Mouse (Mus musculus) cerebellum, postnatal 36 days (tissue): ENCODE measurements around the gene A530084C06Rik.

Experiments used
- DNase-seq, 2 experiments: peaks; one replicate each; pipeline ENCODE4 v3.0.0; 2021 to 2022; ENCODE audit warnings: mixed read lengths in 2 of 2

A530084C06Rik gene

GRCm38 (mm10) chr13:31558521-31559418, at the start of gene A530084C06Rik:
Gene A530084C06Rik, minus strand, starts transcription at chr13:31559333.
- peak; percentile 10 to 13 for DNase-seq

GRCm38 (mm10) chr13:31603964-31604363, 44.8 kb upstream of the A530084C06Rik start:
- DNase-seq = no peak

DNA sequence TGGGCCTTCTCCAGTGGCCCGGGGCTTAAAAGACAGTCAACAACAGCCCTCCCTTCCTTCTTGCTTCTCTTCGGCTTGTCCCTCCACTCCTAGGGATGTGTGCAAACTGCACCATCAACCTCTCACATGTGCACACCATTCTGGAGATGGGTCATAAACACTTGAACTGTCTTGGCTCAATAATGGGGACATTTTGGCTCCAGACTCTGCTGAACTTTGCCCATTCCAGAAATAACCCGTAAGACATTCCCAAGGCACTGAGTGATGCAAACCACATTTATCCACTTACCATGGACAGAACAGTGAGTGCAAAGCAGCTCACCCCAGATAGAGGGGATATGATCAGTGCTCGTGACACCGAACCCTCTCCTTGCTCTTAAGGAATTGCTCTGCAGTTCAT, 40.4 kb upstream of the A530084C06Rik start:
- DNase-seq = no peak

GRCm38 (mm10) chr13:31587341-31587740, 28.2 kb upstream of the A530084C06Rik start:
- DNase-seq = no peak

GRCm38 (mm10) chr13:31579866-31580265, 20.7 kb upstream of the A530084C06Rik start:
- no peak for DNase-seq

DNA sequence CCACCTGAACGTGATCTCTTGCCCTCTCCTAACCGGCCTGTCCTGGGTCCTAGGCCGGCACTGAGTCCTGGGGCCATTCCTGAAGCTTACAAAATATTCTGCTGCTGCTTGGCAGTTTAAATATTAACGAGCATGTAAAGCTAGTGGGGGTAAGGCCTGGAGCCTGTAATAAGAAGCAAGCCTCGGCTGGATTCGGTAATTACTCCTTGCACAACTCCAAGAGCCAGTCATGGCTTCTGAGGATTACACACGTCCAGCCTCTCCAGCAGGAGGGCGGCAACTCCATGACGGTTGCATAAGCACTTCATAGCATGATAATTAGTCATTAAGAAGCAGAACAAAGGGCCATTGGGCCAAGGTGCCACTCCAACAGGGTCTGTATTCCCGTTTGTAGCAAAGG, 19.3 kb upstream of the A530084C06Rik start:
- DNase-seq = no peak

DNA sequence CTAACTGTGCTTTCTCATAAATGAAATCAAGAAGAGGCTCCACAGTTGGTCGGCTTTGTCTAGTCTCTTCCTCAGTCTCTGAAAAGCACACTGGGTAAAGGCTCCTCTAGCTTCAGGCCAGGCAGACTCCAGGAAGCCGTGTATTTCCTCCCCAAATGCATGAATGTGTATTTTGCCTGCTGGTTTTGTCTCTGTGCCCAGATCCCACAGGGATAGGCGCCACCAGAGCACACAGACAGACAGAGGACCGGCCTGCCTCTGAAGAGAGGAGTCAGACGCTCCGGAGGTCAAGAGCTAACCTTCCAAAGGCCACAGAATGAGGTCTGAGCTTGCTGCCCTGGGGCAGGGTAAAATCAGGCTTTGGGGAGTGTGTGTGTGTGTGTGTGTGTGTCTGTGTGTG, 18.4 kb upstream of the A530084C06Rik start:
- DNase-seq = no peak

GRCm38 (mm10) chr13:31576696-31577095, 17.6 kb upstream of the A530084C06Rik start:
- no peak for DNase-seq

- DNase-seq = no peak
Measured at GRCm38 (mm10) chr13:31574627-31575026, 15.5 kb upstream of the A530084C06Rik start.

- no peak for DNase-seq
Measured at GRCm38 (mm10) chr13:31572806-31573508, 13.8 kb upstream of the A530084C06Rik start.

GRCm38 (mm10) chr13:31567617-31568294, 8.6 kb upstream of the A530084C06Rik start:
- no peak for DNase-seq

DNA sequence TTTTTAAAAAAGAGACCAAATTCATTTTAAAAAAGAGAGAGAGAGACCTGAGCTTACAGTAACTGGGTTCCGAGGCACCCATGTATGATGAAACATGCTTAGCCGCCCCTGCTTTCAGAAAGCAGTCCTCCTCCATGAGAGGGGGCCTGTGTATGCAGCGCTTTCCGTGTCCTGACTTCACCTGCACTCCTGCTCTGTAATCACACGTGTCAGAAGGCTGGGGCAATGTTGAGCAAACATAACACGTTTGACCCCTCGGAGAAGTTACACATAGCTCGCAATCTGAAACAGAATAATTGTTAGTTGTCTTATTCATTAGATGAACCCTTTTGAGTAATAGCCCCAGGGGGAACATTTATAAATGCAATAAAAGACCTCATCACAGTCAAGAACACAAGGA, 8.0 kb upstream of the A530084C06Rik start:
- DNase-seq = no peak

- no peak for DNase-seq
Measured at GRCm38 (mm10) chr13:31564394-31564793, 5.3 kb upstream of the A530084C06Rik start.

- DNase-seq = peak; percentile 33 to 58
Measured at GRCm38 (mm10) chr13:31559419-31560144, 449 bp upstream of the A530084C06Rik start.

DNA sequence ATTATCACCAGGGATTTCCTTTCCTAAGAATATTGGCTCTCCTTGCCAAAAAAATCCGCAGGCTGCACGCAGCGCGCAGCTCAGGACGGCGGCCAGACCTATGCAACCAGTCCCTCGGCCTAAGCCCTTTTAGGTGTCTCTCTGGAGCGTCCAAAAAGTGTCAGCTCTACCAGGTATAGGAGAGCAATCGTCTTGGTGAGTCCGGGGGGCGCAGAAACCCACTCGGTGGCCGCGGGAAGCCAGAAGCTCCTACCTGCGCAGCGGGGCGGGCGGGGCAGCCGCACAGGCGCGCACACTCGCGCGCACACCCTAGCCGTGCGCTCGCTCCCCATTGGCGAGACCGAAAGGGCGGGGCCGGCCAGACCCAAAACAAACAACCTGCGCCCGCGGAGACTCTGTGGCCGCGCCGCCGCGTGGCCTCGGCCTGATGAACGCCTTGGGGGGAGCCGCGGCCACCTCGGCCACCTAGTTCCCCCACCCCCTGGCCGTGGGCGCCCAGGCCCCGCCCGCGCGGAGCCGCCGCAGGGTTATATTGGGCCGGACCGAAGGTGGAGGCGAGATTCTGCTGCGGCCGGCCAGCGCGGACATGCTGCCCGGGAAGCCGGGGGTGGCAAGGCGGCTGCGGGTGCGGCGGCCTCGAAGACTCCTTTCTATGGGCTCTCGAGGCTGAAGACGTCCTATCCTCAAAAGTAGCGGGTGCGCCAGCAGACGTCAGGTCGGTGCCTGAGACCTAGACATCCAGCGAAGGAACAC, 1.2 kb downstream of the A530084C06Rik start:
- DNase-seq = peak; percentile 45 to 57

DNA sequence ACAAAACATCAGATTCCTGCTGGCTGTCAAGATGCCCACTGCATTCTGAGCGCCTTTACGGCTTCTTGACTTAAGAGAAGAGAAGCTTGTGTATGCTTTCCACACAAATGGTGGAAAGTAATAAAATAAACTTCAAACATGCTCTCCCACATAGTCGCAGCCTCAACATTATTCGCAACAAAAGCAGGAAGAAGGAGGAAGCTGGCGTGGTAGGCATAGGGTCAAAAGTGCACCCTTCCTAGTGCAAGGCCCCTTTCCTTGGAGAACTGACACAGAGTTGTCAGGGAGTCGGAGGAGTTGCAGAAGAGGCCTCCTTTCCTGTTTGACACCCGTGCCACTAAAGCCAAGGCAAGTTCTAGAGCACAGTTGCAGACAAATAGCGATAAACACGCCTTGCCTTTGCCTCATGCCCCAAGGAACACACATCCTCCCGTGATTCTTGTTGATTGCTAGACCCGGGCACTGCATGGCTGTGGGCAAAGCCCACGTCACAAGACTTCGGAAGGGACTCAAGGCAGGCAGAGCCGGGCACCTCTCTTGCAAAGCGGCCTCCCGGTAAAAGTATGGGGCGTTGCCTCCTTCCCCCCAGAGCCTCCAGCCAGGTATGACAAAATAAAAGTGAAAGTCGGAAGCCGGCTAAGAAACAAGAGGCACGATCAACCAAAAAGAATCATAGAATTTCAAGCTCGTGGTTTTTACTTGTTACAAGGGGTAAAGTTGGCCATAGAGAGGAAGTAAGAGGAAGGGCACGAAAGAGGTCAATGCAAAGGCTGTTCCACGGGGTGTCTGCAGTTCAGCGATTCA, 2.0 kb downstream of the A530084C06Rik start:
- DNase-seq = peak in 1 of 2 experiments; percentile 5

DNA sequence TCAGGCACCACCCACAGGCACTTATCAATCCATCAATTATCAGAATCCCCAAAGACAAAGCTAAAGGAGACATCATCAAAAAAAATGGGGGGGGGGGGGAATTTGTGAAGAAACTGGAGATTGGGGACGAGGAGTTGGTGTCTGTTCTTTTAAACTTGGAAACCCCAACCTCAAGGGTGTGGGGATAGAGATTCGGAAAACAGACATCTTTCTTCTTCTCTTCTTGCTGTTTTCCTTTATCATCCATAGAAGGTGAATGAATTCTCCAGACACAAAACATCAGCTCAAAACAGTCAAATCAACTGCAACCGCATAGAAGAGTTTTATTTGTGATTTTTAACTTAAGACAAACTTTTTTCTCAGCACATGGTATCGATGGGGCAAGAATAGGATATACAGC, 3.3 kb downstream of the A530084C06Rik start, which contains the start of gene Foxq1:
Foxq1 (plus strand) TSS at position 301 of the 400 bp plus-strand sequence.
- no peak for DNase-seq

- DNase-seq = no peak
Measured at GRCm38 (mm10) chr13:31547610-31548009, 11.5 kb downstream of the A530084C06Rik start.

DNA sequence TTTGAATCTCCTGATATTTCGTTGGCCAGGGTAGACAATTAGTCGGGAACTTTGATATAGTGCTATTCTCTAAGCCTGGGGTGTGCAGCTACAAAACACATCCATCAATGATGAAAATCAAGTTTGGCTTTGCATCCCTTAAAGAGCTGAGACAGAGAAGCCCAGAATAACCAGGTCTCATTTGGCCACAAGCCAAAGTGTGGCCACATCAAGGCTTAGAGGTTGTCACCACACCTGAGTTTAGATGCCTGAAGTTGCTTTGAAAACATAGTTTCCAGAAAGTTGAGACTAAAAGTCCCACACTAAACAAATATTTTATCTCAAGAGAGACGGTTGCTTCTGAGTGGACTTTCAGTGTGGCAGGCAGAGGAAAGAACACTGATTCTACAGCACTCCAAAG, 11.9 kb downstream of the A530084C06Rik start:
- DNase-seq = no peak

DNA sequence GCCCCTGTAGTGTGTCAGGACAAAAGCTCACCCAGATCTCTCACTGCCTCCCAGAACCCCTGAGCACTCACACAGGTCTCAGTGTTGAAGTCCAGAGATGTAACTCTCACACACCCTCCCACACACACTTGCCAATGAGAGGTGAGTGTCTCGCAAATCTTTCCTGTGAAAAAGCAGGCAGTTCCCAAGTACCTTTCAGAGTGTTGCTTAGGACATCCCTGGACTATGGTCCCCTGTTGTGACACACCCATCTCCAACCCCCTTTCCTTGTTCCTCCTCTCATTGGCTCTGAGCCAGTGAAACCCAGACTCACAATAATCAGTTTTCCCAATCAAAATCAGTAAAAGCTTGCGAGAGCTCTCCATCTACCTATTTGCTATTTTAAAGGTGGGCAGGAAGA, 12.3 kb downstream of the A530084C06Rik start:
- DNase-seq = no peak

GRCm38 (mm10) chr13:31543021-31543420, 16.1 kb downstream of the A530084C06Rik start:
- DNase-seq = no peak
